Mouse (Mus musculus) midbrain, postnatal 0 days (tissue): ENCODE measurements around the gene Gsap. TPM values are rescaled to one million over a fixed set of nuclear protein-coding genes. Genes with fewer than 3 reads are reported as not detected.

Experiments
- ATAC-seq: fragments of 200-750 bp; cut with Nextera tagmentation; 2 replicates; pipeline ENCODE4 v1.8.0; 2017; ENCODE audit warnings: moderate number of reproducible peaks, mild to moderate bottlenecking, moderate TSS enrichment, moderate library complexity; ENCODE audit not compliant: low FRiP score
- DNase-seq: peaks from one replicate; pipeline ENCODE4 v3.0.0-alpha.2; 2015; ENCODE audit warnings: low spot score
- H3K27ac ChIP-seq: fragments of 300-500 bp; sonication (generic); 2 replicates; pipeline ENCODE4 v1.5.1; 2014; ENCODE audit warnings: low read depth, mild to moderate bottlenecking, low read length, mixed read lengths
- H3K27me3 ChIP-seq: fragments of 300-500 bp; sonication (generic); 2 replicates; pipeline ENCODE4 v1.6.1; 2014; ENCODE audit warnings: low read length, control low read depth, mixed read lengths; ENCODE audit not compliant: insufficient read depth
- H3K36me3 ChIP-seq: fragments of 300-500 bp; sonication (generic); 2 replicates; pipeline ENCODE4 v1.6.1; 2014; ENCODE audit warnings: low read length, control low read depth, mixed read lengths; ENCODE audit not compliant: insufficient read depth
- H3K4me1 ChIP-seq: fragments of 300-500 bp; sonication (generic); 2 replicates; pipeline ENCODE4 v1.6.1; 2014; ENCODE audit warnings: mild to moderate bottlenecking, control low read depth, antibody characterized with exemption, low read length, mixed read lengths; ENCODE audit not compliant: insufficient read depth
- H3K4me2 ChIP-seq: fragments of 300-500 bp; sonication (generic); 2 replicates; pipeline ENCODE4 v1.6.1; 2014; ENCODE audit warnings: low read depth, mild to moderate bottlenecking, low read length, mixed read lengths; ENCODE audit not compliant: poor library complexity, severe bottlenecking
- H3K4me3 ChIP-seq: fragments of 300-500 bp; sonication (generic); 2 replicates; pipeline ENCODE4 v1.5.1; 2014; ENCODE audit warnings: low read depth, mild to moderate bottlenecking, low read length, moderate library complexity
- H3K9ac ChIP-seq: fragments of 300-500 bp; sonication (generic); replicated peaks from 2 replicates; pipeline ENCODE4 v1.6.1; 2014; ENCODE audit warnings: mild to moderate bottlenecking, low read length, moderate library complexity, mixed read lengths; ENCODE audit not compliant: poor library complexity, severe bottlenecking
- H3K9me3 ChIP-seq: fragments of 300-500 bp; sonication (generic); 2 replicates; pipeline ENCODE4 v1.6.1; 2016; ENCODE audit warnings: low read length, control low read depth
- CTCF ChIP-seq: IDR thresholded peaks from 2 replicates; pipeline ENCODE4 v1.5.1; 2016; ENCODE audit warnings: antibody characterized with exemption, mild to moderate bottlenecking
- WGBS: fragments of 180-500 bp; shearing (Covaris S2); extraction: QIAGEN DNeasy Blood & Tissue Kit; methylation state at CpG from one replicate; pipeline ENCODE4 v1.1.7; 2014; 5-methylcytosine and 5-hydroxymethylcytosine counted together
- polyA plus RNA-seq: library from polyadenylated mRNA; unstranded; fragments of >200 nt; fragmentation: Nextera tagmentation; extraction: Ambion mirVana; gene quantifications from 2 replicates; pipeline ENCODE4 v1.2.1, GENCODE M21; 2015
- total RNA-seq: library from RNA; depleted of rRNA; stranded (reverse); fragments of >200 nt; gene quantifications from 2 replicates; pipeline ENCODE4 v1.2.3, GENCODE M21; 2014

Gsap gene
- total and polyA plus RNA-seq, 2 experiments from 2014 or later: 5.3 to 7.2 TPM

DNA sequence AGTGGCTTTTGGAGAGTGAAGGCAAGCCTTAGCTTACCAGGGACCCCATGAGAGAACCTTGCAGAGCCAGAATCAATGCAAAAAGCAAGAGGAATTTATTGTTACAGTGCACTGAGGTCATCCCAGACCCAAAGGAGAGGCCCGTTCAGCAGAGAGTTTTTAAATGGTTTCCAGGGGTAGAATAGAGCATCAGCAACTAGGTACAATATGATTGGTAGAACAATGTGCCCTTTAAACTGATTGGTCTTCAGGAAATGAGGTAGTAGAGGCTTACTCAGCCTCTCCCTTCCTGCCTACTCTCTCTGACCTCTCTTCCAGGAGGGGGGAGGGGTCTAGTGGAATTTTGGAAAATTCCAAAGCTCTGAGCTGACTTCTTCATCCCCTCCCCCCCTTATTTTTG lies 59.2 kb downstream of the Gsap start:
- no peak for ATAC-seq
- 86% methylated on average over 1 of the region's 1 CpGs for WGBS

GRCm38 (mm10) chr5:21246794-21247193 lies 60.7 kb downstream of the Gsap start:
- Histone ChIP-seq H3K4me3 (no peak overlapping the region), H3K9ac (no peak overlapping the region), H3K27me3 (no peaks in the 10 kb centered on the region), H3K9me3 (no peaks in the 10 kb centered on the region), H3K36me3 (no peaks in the 10 kb centered on the region), H3K27ac (no peak overlapping the region), H3K4me1 (no peaks in the 10 kb centered on the region), H3K4me2 (no peak overlapping the region)
- DNase-seq (peak; percentile 34), ATAC-seq (no peak; the same call in 1 of the 2 replicates)
- no peak for TF ChIP-seq CTCF
- WGBS: 66% methylated on average over 6 of the region's 6 CpGs

More for the DNA sequence above, 59.2 kb downstream of the Gsap start:
- Histone ChIP-seq H3K4me1 (no peaks in the 10 kb centered on the region), H3K36me3 (no peaks in the 10 kb centered on the region), H3K27ac (no peak overlapping the region), H3K27me3 (no peaks in the 10 kb centered on the region), H3K4me3 (no peak overlapping the region), H3K4me2 (no peak overlapping the region), H3K9ac (no peak overlapping the region), H3K9me3 (no peaks in the 10 kb centered on the region)
- no peak for DNase-seq
- no peak for TF ChIP-seq CTCF

DNA sequence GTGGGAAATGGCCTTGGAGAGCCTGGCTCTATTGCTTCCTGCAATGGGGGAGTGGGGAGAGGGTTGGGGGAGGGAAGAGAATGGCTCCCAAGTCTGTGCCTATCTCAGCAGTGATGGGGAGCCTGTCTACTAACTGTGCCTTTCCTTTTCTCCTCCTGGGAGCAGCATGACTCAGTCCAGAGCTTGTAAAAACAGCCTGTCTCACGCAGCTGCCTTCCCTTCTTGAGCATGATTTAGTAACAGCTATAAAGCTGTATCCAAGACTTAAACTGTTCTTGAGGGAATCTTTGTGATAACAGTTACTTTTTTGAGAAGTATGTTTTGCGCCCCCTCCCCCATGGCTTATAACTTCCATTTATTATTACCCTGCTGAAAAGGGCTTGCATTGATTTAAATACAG lies 61.9 kb downstream of the Gsap start:
- Histone ChIP-seq H3K4me1 (no peaks in the 10 kb centered on the region), H3K4me2 (no peak overlapping the region), H3K27me3 (no peaks in the 10 kb centered on the region), H3K27ac (no peak overlapping the region), H3K4me3 (no peak overlapping the region), H3K9me3 (no peaks in the 10 kb centered on the region), H3K36me3 (no peaks in the 10 kb centered on the region), H3K9ac (no peak overlapping the region)
- ATAC-seq (no peak), DNase-seq (peak; percentile 15)
- 80% methylated on average over 2 of the region's 2 CpGs for WGBS
- TF ChIP-seq CTCF: no peak

GRCm38 (mm10) chr5:21248834-21249233 lies 62.8 kb downstream of the Gsap start:
- Histone ChIP-seq H3K36me3 (no peaks in the 10 kb centered on the region), H3K27ac (no peak overlapping the region), H3K9me3 (no peaks in the 10 kb centered on the region), H3K4me1 (no peaks in the 10 kb centered on the region), H3K9ac (no peak overlapping the region), H3K4me2 (no peak overlapping the region), H3K27me3 (no peaks in the 10 kb centered on the region), H3K4me3 (no peak overlapping the region)
- DNase-seq: no peak
- ATAC-seq: no peak
- TF ChIP-seq CTCF: no peak
- WGBS: 77% methylated on average over 5 of the region's 5 CpGs

GRCm38 (mm10) chr5:21254731-21255525 lies 68.9 kb downstream of the Gsap start:
- H3K27me3 ChIP-seq: no peaks in the 10 kb centered on the region
- WGBS: 92% methylated on average over 12 of the region's 12 CpGs
- no peak overlapping the region for H3K27ac ChIP-seq
- H3K4me1 ChIP-seq: no peaks in the 10 kb centered on the region
- no peak overlapping the region for H3K9ac ChIP-seq
- no peak overlapping the region for H3K4me2 ChIP-seq
- ATAC-seq (no peak), DNase-seq (no peak)
- H3K9me3 ChIP-seq: no peaks in the 10 kb centered on the region
- no peaks in the 10 kb centered on the region for H3K36me3 ChIP-seq
- no peak for TF ChIP-seq CTCF
- no peak overlapping the region for H3K4me3 ChIP-seq

GRCm38 (mm10) chr5:21255551-21256132 lies 69.6 kb downstream of the Gsap start:
- H3K9ac ChIP-seq: no peak overlapping the region
- ATAC-seq (no peak), DNase-seq (no peak)
- H3K27me3 ChIP-seq: no peaks in the 10 kb centered on the region
- TF ChIP-seq CTCF: no peak
- H3K27ac ChIP-seq: no peak overlapping the region
- 88% methylated on average over 5 of the region's 5 CpGs for WGBS
- H3K9me3 ChIP-seq: no peaks in the 10 kb centered on the region
- no peak overlapping the region for H3K4me2 ChIP-seq
- no peak overlapping the region for H3K4me3 ChIP-seq
- no peaks in the 10 kb centered on the region for H3K36me3 ChIP-seq
- H3K4me1 ChIP-seq: no peaks in the 10 kb centered on the region
